Mouse (Mus musculus): ENCODE data around the gene Tmem132d. TPM values are rescaled to one million over a fixed set of nuclear protein-coding genes. Genes with fewer than 3 reads are reported as not detected.

Tmem132d gene
- polyA plus RNA-seq, 1 experiment from 2014 or later = 1.7 TPM

DNA sequence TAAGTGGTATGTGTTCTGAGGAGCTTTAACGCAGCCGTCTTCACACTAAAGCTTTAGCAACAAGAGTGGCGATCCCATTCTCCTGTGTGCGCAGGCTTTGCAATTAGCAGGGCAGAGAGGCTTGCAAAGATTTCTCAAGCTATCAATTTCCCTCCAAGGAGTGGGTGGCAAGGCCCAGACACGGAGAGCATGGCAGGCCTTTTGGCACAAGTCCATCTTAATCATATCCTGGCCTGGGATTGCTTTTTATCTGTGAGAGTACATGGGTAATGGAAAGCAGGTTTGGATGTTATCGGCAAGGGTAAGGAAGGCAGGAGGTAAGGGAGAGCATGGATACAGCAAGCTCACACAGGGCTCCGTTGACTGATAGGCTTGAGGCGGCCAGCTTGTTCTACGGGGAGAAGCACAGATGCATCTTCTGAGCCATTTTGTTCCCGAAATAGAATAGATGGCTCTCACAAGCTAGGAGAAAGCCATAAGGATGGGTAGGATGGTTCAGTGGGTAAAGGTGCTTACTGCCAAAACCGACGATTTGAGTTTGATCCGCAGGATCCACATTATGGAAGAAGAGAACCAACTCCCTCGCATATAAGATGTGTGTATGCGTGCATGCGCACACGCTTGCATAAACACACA, 228.1 kb downstream of the Tmem132d start:
- H3K9me3 ChIP-seq = no peaks in the 10 kb centered on the region
- H3K4me1 ChIP-seq (replicated peaks) = peaks cover 32% of the 10 kb centered on the region
- H3K4me2 ChIP-seq = no peak overlapping the region
- H3K9ac ChIP-seq = no peak overlapping the region
- H3K27me3 ChIP-seq = no peaks in the 10 kb centered on the region
- H3K36me3 ChIP-seq = no peaks in the 10 kb centered on the region
- peak overlapping the region; percentile 73 for H3K27ac ChIP-seq (replicated peaks)
- WGBS = 76% methylated on average over 17 of the region's 17 CpGs
- H3K4me3 ChIP-seq = no peak overlapping the region
- ATAC-seq (ENCODE audit: low read depth) = no peak

DNA sequence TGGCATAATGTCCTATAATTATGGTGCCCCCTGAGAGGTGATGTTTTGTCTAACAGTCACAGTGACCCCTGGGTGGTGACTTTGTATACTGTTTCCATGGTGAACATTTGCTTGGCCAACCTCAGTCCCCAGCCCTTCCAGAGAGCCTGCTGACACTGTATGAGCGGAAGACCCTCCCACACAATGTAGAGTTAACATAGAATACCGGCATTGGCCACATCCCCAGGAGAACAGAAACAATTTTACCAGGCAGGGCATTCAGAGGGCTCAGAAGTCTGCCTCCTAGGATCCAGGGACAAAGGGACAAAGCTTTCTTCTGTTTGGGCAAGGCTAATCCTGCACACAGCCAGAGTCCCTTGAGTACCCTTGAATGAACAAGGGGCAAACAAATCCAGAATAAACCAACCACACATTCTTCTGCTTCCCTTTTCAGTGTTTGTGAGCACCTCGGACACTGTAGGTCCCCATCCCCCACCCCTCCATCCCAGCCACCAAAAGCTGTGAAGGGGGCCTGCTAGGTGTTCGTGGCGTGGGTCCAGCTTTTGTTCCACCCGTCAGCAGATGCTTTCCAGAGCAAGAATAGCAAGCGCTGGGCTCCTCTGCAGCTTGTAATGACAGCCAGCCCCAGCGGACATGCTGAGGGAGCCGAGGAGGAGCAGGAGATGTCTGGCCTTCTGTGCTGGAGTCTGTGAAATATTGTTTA, 228.8 kb downstream of the Tmem132d start:
- Histone ChIP-seq H3K4me3 (no peak overlapping the region), H3K36me3 (no peaks in the 10 kb centered on the region), H3K9ac (no peak overlapping the region), H3K27ac (replicated peaks) (peak overlapping the region; percentile 73), H3K4me1 (replicated peaks) (peaks cover 32% of the 10 kb centered on the region), H3K9me3 (no peaks in the 10 kb centered on the region), H3K27me3 (no peaks in the 10 kb centered on the region), H3K4me2 (no peak overlapping the region)
- ATAC-seq (ENCODE audit: low read depth) = peak; percentile 36; the same call in 1 of the 2 replicates
- 24% methylated on average over 9 of the region's 9 CpGs for WGBS

GRCm38 (mm10) chr5:128194106-128194505, 238.8 kb downstream of the Tmem132d start:
- WGBS = 58% methylated on average over 4 of the region's 4 CpGs
- Histone ChIP-seq H3K27ac (replicated peaks) (no peak overlapping the region), H3K9me3 (no peaks in the 10 kb centered on the region), H3K4me2 (no peak overlapping the region), H3K27me3 (no peaks in the 10 kb centered on the region), H3K4me3 (no peak overlapping the region), H3K9ac (no peak overlapping the region), H3K4me1 (replicated peaks) (peaks cover 28% of the 10 kb centered on the region), H3K36me3 (no peaks in the 10 kb centered on the region)
- no peak for ATAC-seq (ENCODE audit: low read depth)

DNA sequence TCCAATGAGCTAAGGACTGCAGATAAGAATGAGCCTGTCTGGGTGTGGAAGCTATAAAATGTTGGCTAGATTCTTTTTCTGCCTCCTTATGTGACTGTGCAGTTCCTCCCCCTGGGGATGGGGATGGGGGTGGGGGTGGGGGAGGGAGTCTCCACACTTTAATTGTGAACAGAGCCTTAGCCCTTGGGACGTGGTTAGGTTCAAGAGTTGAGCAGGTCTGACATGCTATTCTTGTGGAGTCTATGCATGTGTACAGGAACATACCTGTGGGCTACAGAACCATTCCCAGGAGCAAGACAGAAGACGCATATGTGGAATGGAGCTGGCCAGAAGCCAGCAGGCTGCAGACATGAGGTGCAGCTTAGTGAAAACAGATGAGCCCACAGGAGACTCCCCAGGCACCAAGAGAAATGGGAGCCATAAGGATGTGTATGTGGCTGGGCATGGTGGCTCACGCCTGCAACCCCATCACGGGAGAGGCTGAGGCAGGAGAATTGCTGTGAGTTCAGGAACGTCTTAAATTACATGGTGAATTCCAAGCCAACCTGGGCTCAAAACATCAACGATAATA, 240.3 kb downstream of the Tmem132d start:
- no peak overlapping the region for H3K4me3 ChIP-seq
- H3K9ac ChIP-seq = no peak overlapping the region
- H3K9me3 ChIP-seq = no peaks in the 10 kb centered on the region
- 72% methylated on average over 6 of the region's 6 CpGs for WGBS
- ATAC-seq (ENCODE audit: low read depth) = no peak
- H3K4me1 ChIP-seq (replicated peaks) = peaks cover 28% of the 10 kb centered on the region
- no peaks in the 10 kb centered on the region for H3K27me3 ChIP-seq
- H3K36me3 ChIP-seq = no peaks in the 10 kb centered on the region
- H3K27ac ChIP-seq (replicated peaks) = peak overlapping the region; percentile 11; the same call in 1 of the 2 replicates
- H3K4me2 ChIP-seq = no peak overlapping the region

DNA sequence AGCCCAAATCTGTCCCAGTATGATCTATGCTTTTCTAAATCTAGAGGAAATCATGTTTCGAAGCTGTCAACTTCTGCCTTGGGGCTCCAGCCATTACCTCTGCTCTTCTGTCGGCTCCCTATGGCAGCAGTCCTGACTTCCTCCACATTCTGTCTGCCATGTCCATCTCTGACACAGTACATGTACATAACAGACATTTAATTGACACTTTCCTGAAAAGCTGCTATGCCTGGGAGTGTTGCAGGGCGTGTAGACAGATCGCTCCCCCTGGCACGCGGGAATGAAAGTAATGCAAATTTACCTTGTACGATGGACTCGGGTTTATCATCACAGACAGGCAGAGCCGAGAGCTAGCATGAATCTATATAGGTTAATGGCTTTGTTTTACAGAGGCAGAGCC, 241.2 kb downstream of the Tmem132d start:
- Histone ChIP-seq H3K4me1 (replicated peaks) (peaks cover 28% of the 10 kb centered on the region), H3K27ac (replicated peaks) (peak overlapping the region; percentile 42; the same call in 1 of the 2 replicates), H3K4me3 (no peak overlapping the region), H3K4me2 (no peak overlapping the region; the same call in 1 of the 2 replicates), H3K36me3 (no peaks in the 10 kb centered on the region), H3K9me3 (no peaks in the 10 kb centered on the region), H3K9ac (no peak overlapping the region), H3K27me3 (no peaks in the 10 kb centered on the region)
- no peak for ATAC-seq (ENCODE audit: low read depth)
- 67% methylated on average over 9 of the region's 9 CpGs for WGBS

- WGBS = 56% methylated on average over 14 of the region's 14 CpGs
- ATAC-seq (ENCODE audit: low read depth) = no peak
- H3K9ac ChIP-seq = no peak overlapping the region
- H3K4me1 ChIP-seq (replicated peaks) = peaks cover 28% of the 10 kb centered on the region
- no peak overlapping the region for H3K27ac ChIP-seq (replicated peaks)
- no peaks in the 10 kb centered on the region for H3K9me3 ChIP-seq
- no peak overlapping the region for H3K4me3 ChIP-seq
- no peaks in the 10 kb centered on the region for H3K36me3 ChIP-seq
- H3K4me2 ChIP-seq = no peak overlapping the region
- H3K27me3 ChIP-seq = no peaks in the 10 kb centered on the region
Observed at GRCm38 (mm10) chr5:128190243-128190820, 242.5 kb downstream of the Tmem132d start.

DNA sequence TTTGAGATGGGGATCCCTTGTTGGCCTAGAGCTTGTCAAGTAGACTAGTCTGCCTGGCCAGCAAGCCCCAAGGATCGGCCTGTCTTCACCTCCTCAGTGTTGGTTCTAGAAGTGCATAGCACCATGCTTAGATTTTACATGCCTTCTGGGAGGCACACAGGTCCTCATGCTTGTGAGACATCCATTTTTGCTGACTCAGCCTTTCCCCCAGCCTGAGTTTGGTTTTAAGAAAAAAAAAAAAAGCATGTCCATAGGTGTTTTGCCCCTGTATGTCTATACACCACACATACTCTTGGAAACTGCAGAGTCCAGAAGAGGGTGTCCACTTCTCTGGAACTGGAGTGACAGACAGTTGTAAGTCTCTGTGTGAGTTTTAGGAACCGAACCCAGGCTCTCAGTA, 256.6 kb downstream of the Tmem132d start:
- 81% methylated on average over 2 of the region's 2 CpGs for WGBS
- H3K27ac ChIP-seq (replicated peaks) = no peak overlapping the region

DNA sequence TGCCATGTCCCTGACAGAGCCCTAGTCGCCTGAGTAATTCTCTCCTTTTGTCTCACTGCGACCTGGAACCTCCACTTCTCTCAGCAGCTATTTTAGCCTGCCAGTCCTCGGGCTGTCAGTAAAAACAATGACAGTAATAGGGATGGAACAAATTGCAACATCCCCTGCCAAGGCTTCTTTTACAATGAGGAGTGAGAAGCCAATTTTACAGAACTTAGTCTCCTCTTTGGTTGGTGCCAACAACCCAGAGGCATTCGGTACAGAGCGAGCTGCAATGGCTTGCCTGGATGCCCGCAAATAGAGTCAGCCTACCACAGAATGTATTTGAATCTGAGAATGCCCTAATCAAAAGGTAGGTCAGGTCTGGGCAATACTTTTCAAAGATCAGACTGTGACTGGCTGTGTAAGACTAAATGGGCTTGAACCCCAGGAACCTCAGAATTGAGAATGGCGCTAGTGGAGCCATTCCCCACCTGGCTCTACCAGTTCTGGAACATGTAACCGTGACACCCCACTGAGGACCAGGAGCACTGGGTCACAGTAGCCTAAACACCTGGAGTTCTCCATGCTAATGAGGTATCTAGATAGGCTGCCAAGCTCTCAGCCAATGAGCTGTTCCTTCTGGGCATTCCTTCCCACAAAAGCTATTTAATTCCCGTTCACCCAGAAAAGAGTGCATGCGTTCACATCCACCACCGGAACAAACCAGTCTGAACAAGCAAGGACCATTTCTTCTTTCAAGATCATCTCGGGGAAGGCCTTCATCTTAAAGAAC, 273.8 kb downstream of the Tmem132d start:
- no peak overlapping the region for H3K27ac ChIP-seq (replicated peaks)
- H3K4me2 ChIP-seq = no peak overlapping the region
- no peak overlapping the region for H3K4me3 ChIP-seq
- no peak overlapping the region for H3K9ac ChIP-seq
- WGBS = 61% methylated on average over 12 of the region's 12 CpGs
- no peaks in the 10 kb centered on the region for H3K27me3 ChIP-seq
- ATAC-seq (ENCODE audit: low read depth) = no peak
- H3K4me1 ChIP-seq (replicated peaks) = 0 out of 2 replicates have a peak, but pooled peaks cover 3% of the 10 kb centered on the region
- no peaks in the 10 kb centered on the region for H3K36me3 ChIP-seq
- no peaks in the 10 kb centered on the region for H3K9me3 ChIP-seq

More for the DNA sequence above, 256.6 kb downstream of the Tmem132d start:
- Histone ChIP-seq H3K27me3 (no peaks in the 10 kb centered on the region), H3K4me3 (no peak overlapping the region), H3K36me3 (no peaks in the 10 kb centered on the region), H3K9ac (no peak overlapping the region), H3K4me1 (replicated peaks) (no peaks in the 10 kb centered on the region), H3K9me3 (no peaks in the 10 kb centered on the region), H3K4me2 (no peak overlapping the region)
- ATAC-seq (ENCODE audit: low read depth) = no peak

GRCm38 (mm10) chr5:128151461-128151860, 281.4 kb downstream of the Tmem132d start:
- no peaks in the 10 kb centered on the region for H3K36me3 ChIP-seq
- H3K9ac ChIP-seq = no peak overlapping the region
- WGBS = 76% methylated on average over 4 of the region's 8 CpGs
- no peak for ATAC-seq (ENCODE audit: low read depth)
- no peak overlapping the region for H3K4me2 ChIP-seq
- H3K4me1 ChIP-seq (replicated peaks) = 0 out of 2 replicates have a peak, but pooled peaks cover 3% of the 10 kb centered on the region
- H3K9me3 ChIP-seq = no peaks in the 10 kb centered on the region
- H3K27ac ChIP-seq (replicated peaks) = no peak overlapping the region
- H3K27me3 ChIP-seq = no peaks in the 10 kb centered on the region
- H3K4me3 ChIP-seq = no peak overlapping the region

DNA sequence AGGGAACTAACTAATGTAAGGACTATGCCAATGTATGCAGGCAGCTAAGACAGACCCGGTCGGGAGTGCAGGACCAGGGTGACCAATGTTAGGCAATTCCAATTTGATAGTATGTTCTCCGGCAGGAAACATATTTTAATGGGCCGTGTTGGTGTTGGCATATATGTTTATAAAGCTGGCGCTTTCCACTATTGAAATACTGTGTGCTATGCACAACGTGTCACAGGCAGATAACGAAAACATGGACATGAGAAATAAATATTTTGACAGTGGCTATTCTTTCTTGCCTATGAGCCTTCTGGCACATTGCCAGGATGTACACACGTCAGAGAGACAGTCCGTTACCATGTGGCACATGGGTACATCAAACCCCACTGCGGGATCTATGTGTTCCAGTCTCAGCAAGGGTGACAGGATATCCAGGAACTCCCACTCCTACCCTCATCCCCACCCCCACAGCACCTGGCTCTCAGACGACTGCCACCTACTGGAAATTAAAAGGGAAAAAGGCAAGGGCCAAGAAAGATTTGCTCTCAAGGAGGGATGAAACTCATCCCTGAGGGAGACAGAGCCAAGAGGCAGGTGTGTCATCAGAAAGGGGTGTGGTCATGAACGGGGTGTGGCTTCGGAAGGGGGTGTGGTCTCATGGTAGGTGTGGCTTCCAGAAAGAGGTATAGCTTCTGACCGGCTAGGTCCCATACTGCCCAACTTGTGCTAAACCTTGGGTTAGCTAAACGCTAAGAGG, 285.8 kb downstream of the Tmem132d start:
- no peak overlapping the region for H3K4me3 ChIP-seq
- H3K9ac ChIP-seq = no peak overlapping the region
- no peaks in the 10 kb centered on the region for H3K27me3 ChIP-seq
- H3K9me3 ChIP-seq = no peaks in the 10 kb centered on the region
- ATAC-seq (ENCODE audit: low read depth) = no peak
- 85% methylated on average over 15 of the region's 15 CpGs for WGBS
- H3K4me2 ChIP-seq = no peak overlapping the region
- H3K4me1 ChIP-seq (replicated peaks) = no peaks in the 10 kb centered on the region
- no peaks in the 10 kb centered on the region for H3K36me3 ChIP-seq
- no peak overlapping the region for H3K27ac ChIP-seq (replicated peaks)

DNA sequence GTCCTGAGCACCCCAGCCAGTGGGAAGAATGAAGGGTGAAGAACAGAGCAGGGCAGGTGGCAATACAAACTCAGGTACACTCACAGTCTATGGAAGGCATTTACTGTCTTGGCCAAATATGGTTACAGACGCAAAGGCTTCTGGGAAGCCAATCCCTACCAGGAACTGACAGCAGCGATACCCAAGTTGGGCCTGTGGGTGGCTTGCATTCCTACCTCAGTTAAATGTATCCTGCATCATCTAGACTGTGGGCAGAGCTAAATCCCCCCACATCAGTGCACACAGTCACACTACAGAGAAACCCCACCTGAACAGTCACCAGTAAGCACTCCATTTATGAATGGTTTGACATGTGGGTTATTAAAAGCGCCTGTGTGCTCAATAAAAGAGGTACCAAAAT, 288.1 kb downstream of the Tmem132d start:
- no peaks in the 10 kb centered on the region for H3K9me3 ChIP-seq
- H3K9ac ChIP-seq = no peak overlapping the region
- no peaks in the 10 kb centered on the region for H3K27me3 ChIP-seq
- H3K4me1 ChIP-seq (replicated peaks) = no peaks in the 10 kb centered on the region
- ATAC-seq (ENCODE audit: low read depth) = no peak
- H3K36me3 ChIP-seq = no peaks in the 10 kb centered on the region
- H3K27ac ChIP-seq (replicated peaks) = no peak overlapping the region
- H3K4me2 ChIP-seq = no peak overlapping the region
- no peak overlapping the region for H3K4me3 ChIP-seq
- WGBS = 98% methylated on average over 3 of the region's 3 CpGs
